In genomic region chr2:39008350-39008851, GRCm38 (mm10) we compare ENCODE assay signal across 8 mouse cellular contexts. TPM values are rescaled to one million over a fixed set of nuclear protein-coding genes. Genes with fewer than 3 reads are reported as not detected.
DNase-seq lines count a peak whose midpoint lies in the region; ATAC-seq and TF ChIP-seq lines count a peak whose summit lies in the region.

No protein-coding gene starts in this region.

- H3K4me2 ChIP-seq in embryonic facial prominence, embryonic 13.5 days = peak overlapping the region; percentile 92
- H3K4me2 ChIP-seq in kidney, postnatal 0 days (ENCODE audit: low read length) = peak overlapping the region; percentile 94
- H3K4me2 ChIP-seq in midbrain, embryonic 14.5 days (ENCODE audit: low read length) = peak overlapping the region; percentile 96

- H3K9me3 ChIP-seq in ES-Bruce4 (replicated peaks; ENCODE audit: control insufficient read depth, insufficient read depth, low read length, poor library complexity, severe bottlenecking) = no peaks in the 10 kb centered on the region
- no peaks in the 10 kb centered on the region for H3K9me3 ChIP-seq in embryonic facial prominence, embryonic 13.5 days
- H3K9me3 ChIP-seq in kidney, postnatal 0 days (replicated peaks; ENCODE audit: low read length) = no peaks in the 10 kb centered on the region
- H3K9me3 ChIP-seq in midbrain, embryonic 14.5 days (ENCODE audit: control insufficient read depth, low read length) = no peaks in the 10 kb centered on the region

- H3K4me1 ChIP-seq in kidney, adult 2 months (ENCODE audit: control insufficient read depth, insufficient read depth, low read length) = peaks cover 27% of the 10 kb centered on the region
- H3K4me1 ChIP-seq in ES-Bruce4 (ENCODE audit: control insufficient read depth, insufficient read depth, low read length) = no peaks in the 10 kb centered on the region
- H3K4me1 ChIP-seq in embryonic facial prominence, embryonic 13.5 days = peaks cover 39% of the 10 kb centered on the region
- peaks cover 12% of the 10 kb centered on the region for H3K4me1 ChIP-seq in kidney, postnatal 0 days (replicated peaks; ENCODE audit: insufficient read depth, low read length)
- peaks cover 36% of the 10 kb centered on the region for H3K4me1 ChIP-seq in midbrain, embryonic 14.5 days (ENCODE audit: control insufficient read depth, insufficient read depth, low read length)

- ATAC-seq in embryonic facial prominence, embryonic 13.5 days (ENCODE audit: insufficient number of reproducible peaks, insufficient read depth, low FRiP score, low TSS enrichment, low read depth) = peak; percentile 34
- ATAC-seq in kidney, postnatal 0 days (replicated peaks; ENCODE audit: low FRiP score, low read depth) = peak; percentile 62
- ATAC-seq in midbrain, embryonic 14.5 days (ENCODE audit: low FRiP score, low TSS enrichment) = peak; percentile 48

- WGBS in kidney, adult 2 months = under 1% methylated on average over 25 of the region's 25 CpGs
- under 1% methylated on average over 25 of the region's 25 CpGs for WGBS in embryonic facial prominence, embryonic 13.5 days
- WGBS in kidney, postnatal 0 days = under 1% methylated on average over 25 of the region's 25 CpGs
- WGBS in midbrain, embryonic 14.5 days = under 1% methylated on average over 25 of the region's 25 CpGs

- TF ChIP-seq POLR2A in kidney, adult 2 months (IDR thresholded peaks at IDR 0.05; ENCODE audit: low read depth, low read length) = no peak
- no peak for TF ChIP-seq POLR2A in ES-Bruce4 (IDR thresholded peaks at IDR 0.05; ENCODE audit: insufficient read depth, low read length)

- TF ChIP-seq CTCF in kidney, adult 2 months (conservative IDR thresholded peaks at IDR 0.05; ENCODE audit: insufficient read depth, insufficient read length, low read depth, low read length) = no peak
- TF ChIP-seq CTCF in ES-Bruce4 (IDR thresholded peaks at IDR 0.05; ENCODE audit: low read depth, low read length) = no peak
- TF ChIP-seq CTCF in kidney, postnatal 0 days (IDR thresholded peaks at IDR 0.05; ENCODE audit: low read depth) = 0 out of 2 replicates have a peak, but pooled peaks have one; percentile 1

- peak overlapping the region; percentile 53 for H3K27ac ChIP-seq in kidney, adult 2 months (ENCODE audit: insufficient read depth, low read depth, low read length)
- H3K27ac ChIP-seq in ES-Bruce4 (ENCODE audit: insufficient read depth, low read length) = no peak overlapping the region
- peak overlapping the region; percentile 94 for H3K27ac ChIP-seq in embryonic facial prominence, embryonic 13.5 days
- H3K27ac ChIP-seq in kidney, postnatal 0 days = peak overlapping the region; percentile 97
- H3K27ac ChIP-seq in midbrain, embryonic 14.5 days (replicated peaks; ENCODE audit: low read depth, low read length) = peak overlapping the region; percentile 90

- H3K36me3 ChIP-seq in kidney, adult 2 months (ENCODE audit: control insufficient read depth, insufficient read depth, low read length) = no peaks in the 10 kb centered on the region
- peaks cover 16% of the 10 kb centered on the region for H3K36me3 ChIP-seq in ES-Bruce4 (ENCODE audit: control insufficient read depth, insufficient read depth, low read length, poor library complexity, severe bottlenecking)
- H3K36me3 ChIP-seq in embryonic facial prominence, embryonic 13.5 days = peaks cover 26% of the 10 kb centered on the region
- H3K36me3 ChIP-seq in kidney, postnatal 0 days (ENCODE audit: insufficient read depth, low read length) = peaks cover 3% of the 10 kb centered on the region
- H3K36me3 ChIP-seq in midbrain, embryonic 14.5 days (ENCODE audit: control insufficient read depth, insufficient read depth, low read length) = peaks cover 19% of the 10 kb centered on the region

- H3K9ac ChIP-seq in ES-Bruce4 (ENCODE audit: low read depth, poor library complexity, severe bottlenecking) = peak overlapping the region; percentile 77
- peak overlapping the region; percentile 93 for H3K9ac ChIP-seq in embryonic facial prominence, embryonic 13.5 days
- H3K9ac ChIP-seq in kidney, postnatal 0 days (ENCODE audit: low read depth, low read length) = peak overlapping the region; percentile 92
- peak overlapping the region; percentile 88 for H3K9ac ChIP-seq in midbrain, embryonic 14.5 days (replicated peaks; ENCODE audit: low read length)

- no peak for TF ChIP-seq EP300 in ES-Bruce4 (IDR thresholded peaks at IDR 0.05; ENCODE audit: insufficient read depth, low read depth, low read length)

- no peak for DNase-seq in kidney, adult 2 months
- DNase-seq in kidney, adult 18-20 months = no peak
- DNase-seq in kidney, postnatal 0 days (ENCODE audit: low spot score) = peak; percentile 46
- DNase-seq in midbrain, embryonic 14.5 days = peak; percentile 52
- DNase-seq in gastrocnemius, postnatal 10 days = no peak
- DNase-seq in frontal cortex, postnatal 25 days (ENCODE audit: low spot score in 2 of 2) = no peak

- H3K27me3 ChIP-seq in kidney, adult 2 months (replicated peaks; ENCODE audit: control insufficient read depth, insufficient read depth, low read length) = no peaks in the 10 kb centered on the region
- H3K27me3 ChIP-seq in ES-Bruce4 (ENCODE audit: control insufficient read depth, insufficient read depth, low read length, poor library complexity, severe bottlenecking) = no peaks in the 10 kb centered on the region
- H3K27me3 ChIP-seq in embryonic facial prominence, embryonic 13.5 days = no peaks in the 10 kb centered on the region
- H3K27me3 ChIP-seq in kidney, postnatal 0 days (ENCODE audit: insufficient read depth, low read length) = no peaks in the 10 kb centered on the region
- no peaks in the 10 kb centered on the region for H3K27me3 ChIP-seq in midbrain, embryonic 14.5 days (ENCODE audit: control insufficient read depth, insufficient read depth, low read length)

- H3K4me3 ChIP-seq in kidney, adult 2 months (ENCODE audit: insufficient read depth, low read depth, low read length) = peak overlapping the region; percentile 68
- peak overlapping the region; percentile 74 for H3K4me3 ChIP-seq in ES-Bruce4 (ENCODE audit: low read depth, low read length)
- peak overlapping the region; percentile 95 for H3K4me3 ChIP-seq in embryonic facial prominence, embryonic 13.5 days
- peak overlapping the region; percentile 91 for H3K4me3 ChIP-seq in kidney, postnatal 0 days (replicated peaks; ENCODE audit: low read depth, low read length)
- peak overlapping the region; percentile 68 for H3K4me3 ChIP-seq in midbrain, embryonic 14.5 days (replicated peaks; ENCODE audit: low read depth, low read length)

RNA-seq across cellular contexts. Expression of gene Rpl35, which starts 3.0 kb away (rescaled TPM):
- 105 and 184 TPM in 2 replicates for polyA plus RNA-seq in kidney, adult 2 months (2012; rRNA removed)
- 289 and 317 TPM in 2 replicates for polyA plus RNA-seq in ES-Bruce4 (2011; ENCODE audit: insufficient read depth, insufficient read length, low read depth, missing spikeins)
- 1,096 and 1,227 TPM in 2 replicates for polyA plus RNA-seq in embryonic facial prominence, embryonic 13.5 days (2015; fragmentation: Nextera tagmentation; extraction: Ambion mirVana)
- polyA plus RNA-seq in kidney, postnatal 0 days (2015; fragmentation: Nextera tagmentation; extraction: Ambion mirVana) = 1,056 and 1,199 TPM in 2 replicates
- polyA plus RNA-seq in midbrain, embryonic 14.5 days (2014; fragmentation: Nextera tagmentation; extraction: Ambion mirVana) = 635 and 731 TPM in 2 replicates
- 100 to 1,000 TPM; 428 to 441 TPM for total RNA-seq in gastrocnemius, postnatal 10 days (2021)

RNA-seq across cellular contexts. Expression of gene Arpc5l, which starts 3.3 kb away (rescaled TPM):
- 31.6 and 34.4 TPM in 2 replicates for polyA plus RNA-seq in kidney, adult 2 months (2012; rRNA removed)
- polyA plus RNA-seq in ES-Bruce4 (2011; ENCODE audit: insufficient read depth, insufficient read length, low read depth, missing spikeins) = 49.7 and 55.2 TPM in 2 replicates
- polyA plus RNA-seq in embryonic facial prominence, embryonic 13.5 days (2015; fragmentation: Nextera tagmentation; extraction: Ambion mirVana) = 123 TPM in 2 replicates
- polyA plus RNA-seq in kidney, postnatal 0 days (2015; fragmentation: Nextera tagmentation; extraction: Ambion mirVana) = 133 and 135 TPM in 2 replicates
- polyA plus RNA-seq in midbrain, embryonic 14.5 days (2014; fragmentation: Nextera tagmentation; extraction: Ambion mirVana) = 141 and 144 TPM in 2 replicates
- total RNA-seq in gastrocnemius, postnatal 10 days (2021) = 10 to 100 TPM; 53.5 to 55.3 TPM

RNA-seq across cellular contexts. Expression of gene Wdr38, which starts 11.1 kb away (rescaled TPM):
- polyA plus RNA-seq in kidney, adult 2 months (2012; rRNA removed) = 0.57 and 0.59 TPM in 2 replicates
- polyA plus RNA-seq in ES-Bruce4 (2011; ENCODE audit: insufficient read depth, insufficient read length, low read depth, missing spikeins) = 0.67 and 1.1 TPM in 2 replicates
- polyA plus RNA-seq in embryonic facial prominence, embryonic 13.5 days (2015; fragmentation: Nextera tagmentation; extraction: Ambion mirVana) = 2.0 and 2.2 TPM in 2 replicates
- 1.5 and 1.6 TPM in 2 replicates for polyA plus RNA-seq in kidney, postnatal 0 days (2015; fragmentation: Nextera tagmentation; extraction: Ambion mirVana)
- 1.4 and 1.5 TPM in 2 replicates for polyA plus RNA-seq in midbrain, embryonic 14.5 days (2014; fragmentation: Nextera tagmentation; extraction: Ambion mirVana)
- total RNA-seq in gastrocnemius, postnatal 10 days (2021) = under 1 TPM; 0.09 to 0.18 TPM

RNA-seq across cellular contexts. Expression of gene Golga1, which starts 56.9 kb away (rescaled TPM):
- 10.5 and 11.3 TPM in 2 replicates for polyA plus RNA-seq in kidney, adult 2 months (2012; rRNA removed)
- polyA plus RNA-seq in ES-Bruce4 (2011; ENCODE audit: insufficient read depth, insufficient read length, low read depth, missing spikeins) = 16.9 and 21.3 TPM in 2 replicates
- polyA plus RNA-seq in embryonic facial prominence, embryonic 13.5 days (2015; fragmentation: Nextera tagmentation; extraction: Ambion mirVana) = 33.1 and 36.1 TPM in 2 replicates
- polyA plus RNA-seq in kidney, postnatal 0 days (2015; fragmentation: Nextera tagmentation; extraction: Ambion mirVana) = 26.3 and 28.7 TPM in 2 replicates
- 37.2 and 42.6 TPM in 2 replicates for polyA plus RNA-seq in midbrain, embryonic 14.5 days (2014; fragmentation: Nextera tagmentation; extraction: Ambion mirVana)
- total RNA-seq in gastrocnemius, postnatal 10 days (2021) = 10 to 100 TPM; 11.7 to 16.0 TPM

Comparison
In these comparisons a context has a peak if more than half of its experiments do, and no peak if none do; other contexts are left out.
1. DNase-seq: peak in kidney, postnatal 0 days (single experiment) and midbrain, embryonic 14.5 days (single experiment); none in kidney, adult 2 months (single experiment), kidney, adult 18-20 months (single experiment), gastrocnemius, postnatal 10 days (single experiment) and frontal cortex, postnatal 25 days (0 of 2).
2. Peak in every context shown above with its lines, with median percentiles within 50 percentile points of each other: H3K4me3 ChIP-seq, H3K9ac ChIP-seq, ATAC-seq and H3K4me2 ChIP-seq.